Mouse (Mus musculus) monocyte, adult 5-6 weeks (primary cell): ENCODE results near the gene Ifit3. TPM values are rescaled to one million over a fixed set of nuclear protein-coding genes. Genes with fewer than 3 reads are reported as not detected.
A peak's percentile ranks its signal among the peaks of the same experiment; 100 is the strongest.
"Not testable (repeated sequence)": the region's sequence is repeated elsewhere in the genome, so short reads cannot be mapped to it uniquely, and the experiment has no call there.

ENCODE experiments used
- ATAC-seq: fragments of 153-309, 156-312 bp; replicated peaks from 2 replicates; pipeline ENCODE4 v1.8.0; 2017; ENCODE audit warnings: mild to moderate bottlenecking; ENCODE audit not compliant: low TSS enrichment, insufficient number of reproducible peaks, severe bottlenecking, poor library complexity, low FRiP score
- total RNA-seq: library from RNA; stranded (forward); fragments of 200-1000, 200-491, 200-594 nt; gene quantifications from 3 replicates; pipeline ENCODE4 v1.2.3, GENCODE M21; 2017

Ifit3 gene
- total RNA-seq, 1 experiment from 2014 or later: 16.9 TPM

DNA sequence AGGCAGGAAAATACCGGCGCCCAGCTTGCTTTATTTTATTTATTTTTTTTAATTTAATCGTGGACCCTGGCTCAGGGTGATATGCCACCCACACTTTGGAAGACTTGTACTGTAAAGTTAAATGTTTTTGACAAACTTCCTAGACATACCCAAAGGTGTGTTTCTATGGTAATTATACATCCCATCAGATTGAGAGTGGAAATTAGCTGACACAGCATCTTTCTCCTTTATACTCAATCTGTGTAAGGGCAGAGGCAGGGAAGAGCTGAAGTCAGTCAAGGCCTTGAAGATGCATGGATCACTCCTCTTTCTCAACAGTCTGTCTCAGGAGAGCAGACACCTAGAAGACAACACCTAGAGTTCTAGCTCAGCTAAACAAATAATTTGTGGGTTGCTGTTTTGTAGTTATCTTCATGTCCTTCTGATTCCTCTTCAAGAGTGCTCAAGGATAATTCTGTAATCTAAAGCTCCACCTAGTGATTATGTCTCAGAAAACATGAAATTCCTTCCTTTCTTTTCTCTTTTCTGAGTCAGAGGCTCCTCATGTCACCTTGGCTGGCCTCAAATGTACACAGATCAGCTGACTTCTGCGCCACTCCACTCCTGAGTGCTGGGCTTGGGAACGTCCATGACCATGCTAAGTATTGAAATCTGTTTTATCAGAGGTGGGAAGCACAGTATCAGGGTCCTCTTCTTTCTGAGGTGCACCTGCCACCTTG is 2.6 kb downstream of the Ifit3 start:
- not testable (repeated sequence) for ATAC-seq

DNA sequence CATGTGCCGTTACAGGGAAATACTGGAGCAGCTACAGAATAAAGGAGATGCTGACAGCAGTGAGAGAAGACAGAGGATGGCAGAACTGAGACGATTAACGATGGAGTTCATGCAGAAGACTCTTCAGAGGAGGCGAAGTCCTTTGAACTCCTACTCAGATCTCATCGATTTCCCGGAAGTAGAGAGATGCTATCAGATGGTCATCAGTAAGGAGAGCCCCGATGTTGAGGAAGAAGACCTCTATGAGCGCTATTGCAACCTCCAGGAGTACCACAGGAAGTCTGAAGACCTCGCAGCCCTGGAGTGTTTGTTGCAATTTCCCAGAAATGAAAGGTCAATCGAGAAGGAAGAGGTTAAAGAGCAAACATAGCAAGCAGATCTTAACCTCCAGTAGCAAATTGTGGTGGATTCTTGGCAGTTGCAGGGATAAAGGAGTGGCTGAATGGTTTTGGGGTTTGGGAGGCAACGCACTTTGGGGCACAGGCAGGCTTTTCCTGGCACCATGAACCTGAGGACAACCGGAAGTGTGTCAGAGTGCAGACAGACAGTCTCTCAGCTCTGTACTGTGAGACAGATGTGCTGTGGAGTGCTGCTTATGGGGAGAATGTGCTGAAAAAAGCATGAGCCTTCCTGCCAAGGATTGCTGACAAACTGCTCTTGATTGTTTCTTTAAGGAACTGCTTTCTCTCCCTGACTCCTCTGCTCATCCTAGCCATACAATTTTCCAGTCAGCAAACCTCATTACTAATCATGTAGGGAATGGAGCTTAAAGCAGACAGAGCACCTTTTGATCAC is 4.8 kb downstream of the Ifit3 start:
- ATAC-seq: not testable (repeated sequence)

DNA sequence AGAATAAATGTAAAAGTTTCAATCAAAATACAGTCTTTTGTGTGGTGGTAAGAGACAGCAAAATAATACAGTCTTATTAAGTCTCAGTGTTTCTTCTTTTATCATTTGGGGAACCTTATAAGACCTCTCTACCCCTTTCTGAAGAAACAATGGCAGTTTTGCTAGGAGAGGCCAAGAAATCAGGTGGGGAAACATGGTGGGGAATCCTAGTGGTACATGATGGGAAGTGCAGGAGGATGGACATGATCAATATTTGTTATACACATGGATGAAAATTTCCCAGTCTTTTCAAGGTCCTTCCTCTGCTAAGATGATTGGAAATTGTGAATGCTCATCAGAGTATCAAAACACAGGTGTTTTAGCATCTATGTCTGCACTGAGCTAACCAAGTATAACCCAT is 5.6 kb downstream of the Ifit3 start:
- no peak for ATAC-seq

DNA sequence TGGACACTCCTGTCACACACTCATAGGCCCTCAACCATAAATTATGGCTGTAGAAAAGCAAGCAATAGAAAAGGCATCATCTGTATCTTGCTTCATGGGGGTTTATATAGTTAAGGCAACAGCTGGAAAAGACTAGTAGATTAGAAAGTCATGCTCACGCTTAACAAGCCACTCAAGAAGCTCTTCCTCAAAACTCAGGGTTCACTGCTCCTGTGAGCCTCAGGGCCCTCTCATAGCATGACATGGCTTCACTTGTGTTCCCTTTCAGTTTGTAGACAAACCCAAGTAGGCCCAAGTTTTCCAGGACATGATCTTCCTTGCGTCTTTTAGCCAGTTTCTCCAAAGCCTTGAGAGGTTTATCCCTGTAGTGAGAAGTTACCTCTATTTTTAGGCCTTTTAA is 10.1 kb downstream of the Ifit3 start:
- ATAC-seq: no peak

DNA sequence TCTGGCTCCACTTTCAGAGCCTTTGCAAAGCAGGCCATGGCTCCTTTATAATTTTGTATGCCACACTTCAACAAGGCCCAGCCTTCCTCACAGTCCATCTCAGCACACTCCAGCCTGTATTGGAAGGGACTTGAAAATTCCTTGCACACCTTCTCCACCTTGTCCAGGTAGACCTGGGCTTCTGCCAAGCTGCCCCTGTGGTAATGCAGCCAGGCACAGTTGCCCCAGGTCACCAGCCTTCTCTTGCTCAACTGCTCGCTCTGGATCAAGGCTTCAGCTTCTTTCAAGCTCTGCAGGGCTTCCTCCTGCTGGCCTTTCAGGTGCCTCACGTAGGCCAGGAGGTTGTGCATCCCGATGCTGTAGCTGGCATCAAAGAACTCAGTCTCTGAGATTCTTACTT is 11.2 kb downstream of the Ifit3 start:
- not testable (repeated sequence) for ATAC-seq

DNA sequence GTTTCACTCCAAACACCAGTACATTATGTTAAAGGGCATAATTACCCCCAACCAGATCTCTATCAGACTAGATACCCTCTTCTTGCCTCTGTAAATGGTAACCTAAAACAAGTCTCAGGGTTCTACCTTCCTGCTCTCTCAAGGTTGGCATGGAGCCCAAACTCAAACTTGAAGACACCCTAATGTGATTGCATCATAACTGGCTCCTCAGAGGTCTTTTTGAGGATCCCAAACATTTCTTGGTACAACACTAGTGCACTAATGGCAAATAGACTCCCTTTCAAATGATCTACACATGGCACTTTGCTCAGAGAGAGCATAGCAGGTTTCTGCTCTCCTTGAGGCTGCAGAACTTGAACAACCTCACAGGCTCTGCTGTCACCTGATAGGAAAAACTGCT is 13.5 kb downstream of the Ifit3 start:
- no peak for ATAC-seq

DNA sequence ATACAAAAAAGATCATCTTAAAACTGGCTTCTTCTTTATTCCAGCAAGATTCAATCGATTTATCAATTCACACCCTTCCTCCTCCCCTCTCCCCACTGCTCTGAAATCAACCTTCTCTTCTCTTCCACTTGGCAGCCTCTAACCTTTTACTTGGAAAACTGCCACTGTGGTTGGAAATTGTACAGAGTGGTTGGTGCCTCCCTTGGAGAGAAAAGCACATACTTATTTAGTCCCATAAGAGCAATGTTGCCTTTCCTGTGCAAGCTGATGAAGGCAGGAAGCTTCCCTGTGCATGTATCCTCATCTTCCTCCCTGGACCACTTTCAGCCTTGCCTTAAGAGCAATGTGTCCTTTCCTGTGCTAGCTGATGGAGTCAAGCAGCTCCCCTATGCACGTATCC is 15.0 kb downstream of the Ifit3 start:
- ATAC-seq: no peak

DNA sequence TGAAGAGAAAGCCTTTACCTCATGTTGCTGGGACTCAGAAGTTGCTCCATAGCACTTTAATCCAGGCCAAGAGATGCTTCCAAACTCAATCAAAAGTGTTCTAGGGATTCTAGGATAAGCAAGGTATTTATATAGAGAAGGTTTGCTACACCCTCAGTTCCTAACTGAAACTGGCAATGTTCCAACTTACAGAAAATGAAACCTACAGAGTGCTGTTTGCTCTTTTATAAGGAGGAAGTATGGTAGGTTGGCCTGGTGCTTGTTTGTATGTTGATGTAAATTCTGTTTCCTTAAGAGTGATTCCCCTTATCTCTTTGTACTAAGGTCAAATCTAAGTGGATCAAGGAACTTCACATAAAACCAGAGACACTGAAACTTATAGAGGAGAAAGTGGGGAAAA is 15.9 kb downstream of the Ifit3 start:
- ATAC-seq: peak; percentile 74

DNA sequence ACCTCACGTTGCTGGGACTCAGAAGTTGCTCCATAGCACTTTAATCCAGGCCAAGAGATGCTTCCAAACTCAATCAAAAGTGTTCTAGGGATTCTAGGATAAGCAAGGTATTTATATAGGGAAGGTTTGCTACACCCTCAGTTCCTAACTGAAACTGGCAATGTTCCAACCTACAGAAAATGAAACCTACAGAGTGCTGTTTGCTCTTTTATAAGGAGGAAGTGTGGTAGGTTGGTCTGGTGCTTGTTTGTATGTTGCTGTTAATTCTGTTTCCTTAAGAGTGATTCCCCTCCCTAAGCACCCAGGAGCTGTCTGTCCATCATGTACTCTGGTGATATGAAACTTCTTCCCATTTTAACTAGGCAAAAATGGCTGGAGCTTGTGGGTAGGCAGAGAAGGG is 18.6 kb downstream of the Ifit3 start, which contains the start of gene Ifit1bl1:
Gene Ifit1bl1, minus strand, starts transcription at position 69 of the 400 bp plus-strand sequence.
- peak; percentile 73 for ATAC-seq

DNA sequence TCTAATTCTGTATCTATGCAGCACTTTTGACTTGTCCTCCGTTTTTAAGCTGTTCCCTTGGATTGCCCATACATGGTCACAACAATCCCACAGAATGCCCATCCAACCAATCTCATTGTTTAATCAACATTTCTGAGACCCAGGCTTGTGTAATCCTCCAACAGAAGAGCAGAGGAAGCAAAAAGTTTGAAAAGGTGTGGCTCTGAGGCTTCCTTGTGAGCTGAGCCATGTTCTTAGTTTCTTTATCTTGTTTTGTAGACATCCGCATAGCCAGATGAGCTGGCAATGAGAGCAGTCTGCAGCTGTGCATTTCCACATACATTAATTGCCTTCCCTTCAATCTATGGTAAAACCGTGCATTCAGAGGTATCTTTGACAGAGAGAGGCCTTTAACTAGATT is 22.1 kb downstream of the Ifit3 start:
- ATAC-seq: no peak

DNA sequence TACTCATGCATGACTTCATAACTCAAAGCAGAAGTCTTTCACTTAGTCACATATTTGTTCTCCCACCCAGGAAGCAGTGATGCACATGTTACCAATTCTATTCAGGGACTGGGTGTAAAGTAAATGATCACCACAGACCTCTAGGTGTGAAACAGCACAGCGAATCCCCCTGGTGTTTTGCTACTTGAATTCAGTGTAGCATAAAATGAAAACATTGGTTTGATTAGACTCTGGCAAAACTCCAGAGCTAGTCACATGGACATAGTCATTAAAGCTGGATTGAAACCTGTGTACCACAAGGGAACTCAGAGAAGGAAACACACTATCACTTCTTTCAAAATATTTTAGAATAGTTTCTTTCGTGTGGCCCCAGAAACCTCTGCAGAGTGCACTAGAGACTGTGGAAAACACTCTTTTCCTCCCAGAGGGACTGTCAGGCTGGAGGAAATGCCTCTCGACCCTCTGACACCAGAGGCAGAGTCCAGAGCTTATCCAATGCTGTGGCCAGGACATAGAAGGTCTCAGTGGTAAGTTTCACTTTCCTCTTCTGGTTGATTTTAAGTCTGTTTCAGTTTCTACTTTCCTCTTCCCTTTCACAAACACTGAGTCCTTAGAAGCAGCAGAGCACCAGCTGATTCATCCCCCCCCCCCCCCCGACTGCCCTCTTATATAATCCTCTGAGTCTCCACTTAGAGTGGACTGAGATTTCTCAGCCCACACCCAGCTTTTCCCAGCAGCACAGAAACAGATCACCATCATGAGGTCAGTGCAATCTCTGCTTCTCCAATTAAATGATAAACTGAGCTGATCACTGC is 24.1 kb downstream of the Ifit3 start, which contains the start of gene Ifit3b:
Gene Ifit3b, plus strand, starts transcription at position 734 of the 815 bp plus-strand sequence.
- ATAC-seq: peak; percentile 87

DNA sequence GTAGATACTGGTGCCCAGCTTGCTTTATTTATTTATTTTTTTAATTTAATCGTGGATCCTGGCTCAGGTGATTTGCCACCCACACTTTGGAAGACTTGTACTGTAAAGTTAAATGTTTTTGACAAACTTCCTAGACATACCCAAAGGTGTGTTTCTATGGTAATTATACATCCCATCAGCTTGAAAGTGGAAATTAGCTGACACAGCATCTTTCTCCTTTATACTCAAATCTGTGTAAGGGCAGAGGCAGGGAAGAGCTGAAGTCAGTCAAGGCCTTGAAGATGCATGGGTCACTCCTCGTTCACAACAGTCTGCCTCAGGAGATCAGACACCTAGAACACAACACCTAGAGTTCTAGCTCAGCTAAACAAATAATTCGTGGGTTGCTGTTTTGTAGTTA is 26.8 kb downstream of the Ifit3 start:
- not testable (repeated sequence) for ATAC-seq

DNA sequence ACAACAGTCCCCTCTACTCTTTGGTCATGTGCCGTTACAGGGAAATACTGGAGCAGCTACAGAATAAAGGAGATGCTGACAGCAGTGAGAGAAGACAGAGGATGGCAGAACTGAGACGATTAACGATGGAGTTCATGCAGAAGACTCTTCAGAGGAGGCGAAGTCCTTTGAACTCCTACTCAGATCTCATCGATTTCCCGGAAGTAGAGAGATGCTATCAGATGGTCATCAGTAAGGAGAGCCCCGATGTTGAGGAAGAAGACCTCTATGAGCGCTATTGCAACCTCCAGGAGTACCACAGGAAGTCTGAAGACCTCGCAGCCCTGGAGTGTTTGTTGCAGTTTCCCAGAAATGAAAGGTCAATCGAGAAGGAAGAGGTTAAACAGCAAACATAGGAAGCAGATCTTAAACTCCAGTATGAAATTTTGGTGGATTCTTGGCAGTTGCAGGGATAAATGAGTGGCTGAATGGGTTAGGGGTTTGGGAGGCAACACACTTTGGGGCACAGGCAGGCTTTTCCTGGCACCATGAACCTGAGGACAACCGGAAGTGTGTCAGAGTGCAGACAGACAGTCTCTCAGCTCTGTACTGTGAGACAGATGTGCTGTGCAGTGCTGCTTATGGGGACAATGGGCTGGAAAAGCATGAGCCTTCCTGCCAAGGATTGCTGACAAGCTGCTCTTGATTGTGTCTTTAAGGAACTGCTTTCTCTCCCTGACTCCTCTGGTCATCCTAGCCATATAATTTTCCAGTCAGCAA is 29.1 kb downstream of the Ifit3 start:
- ATAC-seq: not testable (repeated sequence)

DNA sequence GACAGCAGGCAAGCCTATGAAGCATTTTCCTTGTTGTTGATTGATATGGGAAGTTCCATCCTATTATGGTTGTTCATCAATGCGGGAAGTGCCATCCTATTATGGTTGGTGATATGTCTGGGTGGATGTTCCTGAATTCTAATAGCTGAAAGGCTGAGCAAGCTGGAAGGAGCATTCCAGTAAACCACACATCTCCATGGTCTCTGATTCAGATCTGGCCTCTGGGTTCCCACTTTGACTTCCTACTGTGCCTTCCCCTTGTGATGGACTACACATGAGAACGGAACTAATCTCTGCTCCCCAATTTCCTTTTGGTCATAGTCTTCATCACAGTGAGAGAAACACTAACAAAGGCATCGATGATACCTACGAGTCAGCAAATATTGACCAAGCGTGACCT is 37.5 kb downstream of the Ifit3 start:
- ATAC-seq: no peak

DNA sequence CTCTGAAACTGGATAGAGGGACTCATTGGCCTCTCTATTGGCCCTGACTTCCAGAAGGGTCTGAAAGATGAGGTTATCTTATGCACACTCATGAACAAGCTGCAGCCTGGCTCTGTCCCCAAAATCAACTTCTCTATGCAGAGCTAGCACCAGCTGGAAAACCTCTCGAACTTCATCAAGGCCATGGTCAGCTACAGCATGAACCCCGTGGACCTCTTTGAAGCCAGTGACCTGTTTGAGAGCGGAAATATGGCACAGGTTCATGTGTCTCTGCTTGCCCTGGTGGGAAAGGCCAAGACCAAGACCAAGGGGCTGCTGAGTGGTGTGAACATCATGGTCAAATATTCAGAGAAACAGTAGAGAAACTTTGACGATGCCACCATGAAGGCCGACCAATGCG is 40.5 kb downstream of the Ifit3 start:
- no peak for ATAC-seq

DNA sequence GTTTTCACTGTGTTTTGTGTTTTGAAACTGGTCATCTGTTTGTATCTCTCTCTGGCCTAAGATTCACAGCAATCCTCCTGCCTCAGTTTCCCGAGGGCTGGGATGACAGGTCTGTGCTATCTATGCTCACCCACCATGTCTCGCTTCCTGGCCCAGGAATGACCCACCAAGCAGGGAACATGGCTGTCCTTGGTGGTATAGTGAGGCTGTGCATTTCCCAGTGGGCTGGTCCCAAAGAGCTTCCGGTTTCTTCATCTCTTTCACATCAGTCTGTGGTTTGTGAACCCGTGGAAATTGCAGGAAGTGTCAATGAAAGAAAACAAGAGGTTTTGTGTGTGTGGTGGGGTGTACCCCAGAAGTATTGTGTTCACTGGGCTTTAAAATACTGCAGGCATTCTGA is 41.3 kb downstream of the Ifit3 start:
- no peak for ATAC-seq

DNA sequence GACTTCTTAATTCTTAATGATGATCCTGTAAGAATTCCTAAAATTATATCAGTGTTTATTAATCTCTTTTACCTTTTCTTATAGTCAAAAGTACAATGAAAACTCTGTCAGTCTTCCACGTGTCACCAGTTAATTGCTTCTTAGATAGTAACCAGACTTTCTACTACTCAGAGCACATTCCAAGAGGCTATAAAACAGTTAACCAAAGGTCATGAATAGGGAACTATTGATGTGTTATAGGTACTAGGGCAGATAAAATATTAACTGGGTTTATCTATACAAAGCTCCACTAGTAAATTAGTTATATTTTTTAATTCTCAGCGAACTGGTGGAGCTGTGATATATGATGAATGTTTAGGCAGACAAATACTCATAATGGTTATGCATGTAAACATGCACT is 44.2 kb downstream of the Ifit3 start:
- ATAC-seq: no peak

DNA sequence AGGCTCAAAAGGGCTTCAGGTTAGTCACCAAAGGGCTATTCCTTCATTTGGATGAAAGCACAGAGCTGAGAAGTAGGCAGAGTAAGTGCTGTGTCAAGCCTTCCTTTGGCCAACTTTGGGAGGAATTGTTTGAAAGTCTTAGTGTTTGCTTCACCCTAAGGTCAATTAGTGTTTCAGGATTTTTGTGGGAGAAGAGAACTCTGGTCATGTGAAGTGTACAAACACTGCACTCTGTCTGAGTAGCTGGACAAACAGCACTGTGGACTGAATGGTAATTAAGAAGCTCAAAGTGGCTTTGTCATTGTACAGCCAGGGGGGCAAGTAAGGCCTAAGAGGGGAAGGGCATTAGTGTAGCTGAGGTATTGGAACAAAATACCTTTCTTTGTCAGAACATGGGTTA is 48.2 kb downstream of the Ifit3 start:
- ATAC-seq: no peak

DNA sequence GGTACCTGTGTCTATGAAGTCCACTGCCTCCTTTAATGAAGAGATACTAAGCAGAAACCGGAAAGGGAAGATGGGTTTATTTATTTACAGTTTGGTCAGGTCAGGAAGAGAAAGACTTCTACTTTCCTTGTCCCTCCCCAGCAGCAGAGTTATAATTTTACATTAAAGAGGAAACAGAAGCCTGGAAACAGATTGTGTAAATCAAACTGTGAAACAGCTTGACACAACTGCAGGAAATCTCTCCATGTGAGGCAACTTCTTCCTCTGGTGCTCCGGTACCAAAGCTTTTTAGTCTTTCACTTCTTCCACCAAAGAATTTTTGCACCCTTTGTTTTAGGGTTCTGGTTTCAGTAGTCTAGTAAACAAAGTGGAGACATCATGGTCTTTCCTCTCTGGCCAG is 50.2 kb downstream of the Ifit3 start:
- no peak; the same call in 1 of the 2 replicates for ATAC-seq
